Mouse (Mus musculus) layer of hippocampus, adult 11-12 months (tissue): Measurements from ENCODE around the gene Perp.

ENCODE experiments used
- DNase-seq: peaks from one replicate; pipeline ENCODE4 v3.0.0; 2022; ENCODE audit warnings: low spot score

The Perp gene

GRCm38 (mm10) chr10:18863332-18863731 is 18.5 kb downstream of the Perp start:
- no peak for DNase-seq

- no peak for DNase-seq
Observed at GRCm38 (mm10) chr10:18864753-18865152, 19.9 kb downstream of the Perp start.

- no peak for DNase-seq
Observed at GRCm38 (mm10) chr10:18870990-18871389, 26.2 kb downstream of the Perp start.

- DNase-seq = no peak
Observed at GRCm38 (mm10) chr10:18876211-18876610, 31.4 kb downstream of the Perp start.

- no peak for DNase-seq
Observed at GRCm38 (mm10) chr10:18878111-18878510, 33.3 kb downstream of the Perp start.

GRCm38 (mm10) chr10:18879160-18879559 is 34.3 kb downstream of the Perp start:
- DNase-seq = no peak

GRCm38 (mm10) chr10:18879690-18880089 is 34.9 kb downstream of the Perp start:
- no peak for DNase-seq

- DNase-seq = no peak
Observed at GRCm38 (mm10) chr10:18882190-18882589, 37.4 kb downstream of the Perp start.

GRCm38 (mm10) chr10:18886918-18887625 is 42.3 kb downstream of the Perp start:
- peak; percentile 64 for DNase-seq

- no peak for DNase-seq
Observed at GRCm38 (mm10) chr10:18888751-18889150, 43.9 kb downstream of the Perp start.

- DNase-seq = no peak
Observed at GRCm38 (mm10) chr10:18889255-18889654, 44.4 kb downstream of the Perp start.

- no peak for DNase-seq
Observed at GRCm38 (mm10) chr10:18891110-18891509, 46.3 kb downstream of the Perp start.

- no peak for DNase-seq
Observed at GRCm38 (mm10) chr10:18892102-18892501, 47.3 kb downstream of the Perp start.

- DNase-seq = no peak
Observed at GRCm38 (mm10) chr10:18894259-18895166, 49.7 kb downstream of the Perp start.

GRCm38 (mm10) chr10:18904108-18904507 is 59.3 kb downstream of the Perp start:
- peak; percentile 26 for DNase-seq
